Mouse (Mus musculus) megakaryocyte, embryonic 14.5 days (primary cell): Measurements from ENCODE around the gene Tssk4. TPM values are rescaled to one million over a fixed set of nuclear protein-coding genes. Genes with fewer than 3 reads are reported as not detected.

ENCODE experiments used
- H3K27me3 ChIP-seq: replicated peaks from 2 replicates; pipeline ENCODE3; 2012; ENCODE audit warnings: inconsistent platforms
- H3K36me3 ChIP-seq: replicated peaks from 2 replicates; pipeline ENCODE3; 2012; ENCODE audit warnings: low read length, inconsistent platforms, mixed read lengths
- H3K4me1 ChIP-seq: 2 replicates; pipeline ENCODE4 v1.6.1; 2012; ENCODE audit warnings: inconsistent platforms
- H3K4me3 ChIP-seq: replicated peaks from 2 replicates; pipeline ENCODE3; 2012; ENCODE audit warnings: moderate library complexity, mild to moderate bottlenecking, inconsistent platforms
- H3K9me3 ChIP-seq: 2 replicates; pipeline ENCODE4 v1.6.1; 2012; ENCODE audit warnings: inconsistent platforms
- FLI1 ChIP-seq: IDR thresholded peaks from 2 replicates; pipeline ENCODE4 v1.6.1; 2012; ENCODE audit warnings: low read length, inconsistent platforms, mixed read lengths
- GATA1 ChIP-seq: IDR thresholded peaks from 3 replicates; pipeline ENCODE4 v1.6.1; 2012; ENCODE audit warnings: mixed read lengths, low read length, inconsistent platforms, borderline replicate concordance
- polyA plus RNA-seq: library from polyadenylated mRNA; stranded (reverse); fragments of >175 nt; gene quantifications from 2 replicates; pipeline ENCODE4 v1.2.3, GENCODE M21; 2012; ENCODE audit warnings: low replicate concordance; ENCODE audit not compliant: insufficient read depth

The Tssk4 gene
- polyA plus RNA-seq, 1 experiment: 0.23 TPM

DNA sequence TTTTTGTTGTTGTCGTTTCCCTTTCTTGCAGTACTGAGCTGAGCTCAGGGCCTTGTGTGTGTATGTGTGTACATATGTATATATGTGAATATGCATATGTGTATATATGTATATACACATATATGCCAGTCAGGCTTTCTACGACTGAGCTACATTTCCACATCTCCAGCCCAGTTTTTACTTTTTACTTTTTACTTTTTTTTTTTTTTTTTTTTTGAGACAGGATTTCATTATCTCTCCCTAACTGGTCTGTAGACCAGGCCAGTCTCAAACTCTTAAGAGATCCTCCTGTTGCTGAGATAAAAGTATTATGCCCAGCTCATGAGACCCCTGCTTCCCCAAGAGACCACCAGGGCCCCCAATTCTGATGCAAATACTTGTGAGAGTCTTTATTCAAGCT, 33.1 kb upstream of the Tssk4 start:
- Histone ChIP-seq H3K9me3 (no peaks in the 10 kb centered on the region), H3K27me3 (peaks cover 18% of the 10 kb centered on the region), H3K36me3 (no peaks in the 10 kb centered on the region), H3K4me1 (peaks cover 23% of the 10 kb centered on the region), H3K4me3 (no peak overlapping the region)
- no peak for TF ChIP-seq GATA1

DNA sequence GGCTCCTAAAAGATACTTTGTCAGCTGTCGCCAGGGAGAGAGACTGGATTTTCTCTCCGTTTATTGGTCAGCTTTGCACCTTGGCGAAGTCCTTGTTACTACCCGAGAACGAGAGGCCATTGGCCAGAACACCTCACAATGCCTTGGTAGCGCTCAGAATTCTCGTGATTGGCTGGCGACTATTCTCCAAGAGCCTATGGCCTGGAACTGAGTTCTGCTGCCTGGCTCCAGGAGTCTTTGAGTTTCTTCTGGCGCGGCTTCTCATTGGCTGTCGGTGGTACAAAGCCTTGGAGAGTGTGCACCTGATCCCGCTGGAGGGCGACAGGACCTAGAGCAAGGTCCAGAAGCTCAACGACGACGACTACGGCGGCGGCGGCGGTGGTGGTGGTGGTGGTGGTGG, 32.2 kb upstream of the Tssk4 start, which contains the start of gene Rec8:
Gene Rec8 (plus strand): TSS at position 216 of the 400 bp plus-strand sequence.
- H3K4me1 ChIP-seq: peaks cover 30% of the 10 kb centered on the region

DNA sequence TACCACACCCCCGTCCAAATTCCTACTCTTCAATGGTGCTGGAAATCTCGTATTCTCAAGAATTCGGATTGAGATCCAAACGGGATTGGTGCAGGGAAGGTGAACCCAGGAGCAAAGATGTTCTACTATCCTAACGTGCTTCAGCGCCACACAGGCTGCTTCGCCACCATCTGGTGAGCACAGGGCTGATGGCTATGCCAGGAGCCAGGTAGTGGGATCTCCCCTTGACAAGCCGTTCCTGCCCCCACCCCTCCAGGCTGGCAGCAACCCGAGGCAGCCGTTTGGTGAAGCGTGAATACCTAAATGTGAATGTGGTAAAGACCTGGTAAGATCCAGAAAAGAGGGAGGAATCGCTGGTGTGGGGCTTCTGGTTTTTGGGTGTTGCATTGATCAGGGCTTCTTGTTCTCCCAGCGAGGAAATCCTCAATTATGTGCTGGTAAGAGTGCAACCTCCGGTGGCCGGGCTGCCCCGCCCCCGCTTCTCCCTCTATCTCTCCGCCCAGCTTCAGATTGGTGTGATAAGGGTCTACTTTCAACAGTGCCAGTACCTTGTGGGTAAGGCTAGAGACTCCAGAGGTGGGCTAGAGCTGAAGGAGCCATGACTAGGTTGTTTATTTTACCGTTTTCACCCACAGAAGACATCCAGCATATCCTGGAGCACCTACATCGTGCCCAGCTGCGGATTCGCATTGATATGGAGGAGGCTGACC, 31.3 kb upstream of the Tssk4 start:
- Histone ChIP-seq H3K27me3 (peaks cover 18% of the 10 kb centered on the region), H3K4me3 (peak overlapping the region; percentile 76), H3K4me1 (peaks cover 30% of the 10 kb centered on the region), H3K36me3 (peaks cover 2% of the 10 kb centered on the region), H3K9me3 (no peaks in the 10 kb centered on the region)
- no peak for TF ChIP-seq FLI1
- TF ChIP-seq GATA1: no peak

More for the DNA sequence above, 32.2 kb upstream of the Tssk4 start, which contains the start of gene Rec8:
- peaks cover 18% of the 10 kb centered on the region for H3K27me3 ChIP-seq
- TF ChIP-seq FLI1 (no peak), GATA1 (no peak)
- no peaks in the 10 kb centered on the region for H3K9me3 ChIP-seq
- H3K4me3 ChIP-seq: peak within 1 kb of the TSS; percentile 76
- H3K36me3 ChIP-seq: no peaks in the 10 kb centered on the region

DNA sequence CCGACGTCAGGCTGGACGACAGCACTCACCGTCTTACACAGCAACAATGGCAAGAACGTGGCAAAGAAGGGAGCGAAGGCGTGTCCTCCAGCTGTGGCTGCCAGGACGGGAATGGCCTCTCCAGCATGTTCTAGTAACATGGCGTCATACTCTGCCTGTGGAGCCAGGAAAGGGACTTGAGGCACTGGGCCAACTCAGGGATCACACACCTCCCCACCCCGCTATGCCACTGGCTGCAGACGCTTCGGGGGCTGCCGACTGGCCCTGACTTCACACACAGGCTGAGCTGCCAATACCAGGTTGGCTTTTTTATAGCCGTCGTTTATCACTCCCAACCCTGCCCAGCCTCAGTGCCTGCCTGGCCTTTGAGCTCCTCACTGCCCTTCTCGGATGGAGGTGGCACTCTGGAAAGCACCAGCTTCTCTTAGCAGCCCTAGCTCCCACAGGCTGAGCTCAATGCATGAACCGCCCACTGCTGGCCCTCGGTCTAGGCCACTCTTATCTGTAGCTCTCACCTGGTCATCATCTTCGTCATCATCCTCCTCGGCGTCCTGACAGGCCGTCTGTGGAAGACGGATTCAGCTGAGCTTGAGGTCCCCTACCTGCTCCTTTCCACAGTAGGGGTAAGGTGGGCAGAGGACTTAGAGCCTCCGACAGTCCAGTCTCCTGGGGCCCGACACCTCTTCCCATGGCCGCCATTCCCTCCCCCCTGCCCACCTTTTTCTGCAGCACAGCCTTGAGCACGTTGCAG, 21.7 kb upstream of the Tssk4 start:
- peak overlapping the region; percentile 0 for H3K4me3 ChIP-seq
- H3K36me3 ChIP-seq: peaks cover 97% of the 10 kb centered on the region
- H3K27me3 ChIP-seq: no peaks in the 10 kb centered on the region
- no peak for TF ChIP-seq GATA1
- no peak for TF ChIP-seq FLI1
- no peaks in the 10 kb centered on the region for H3K9me3 ChIP-seq
- peaks cover 7% of the 10 kb centered on the region; the same call in 1 of the 2 replicates for H3K4me1 ChIP-seq

DNA sequence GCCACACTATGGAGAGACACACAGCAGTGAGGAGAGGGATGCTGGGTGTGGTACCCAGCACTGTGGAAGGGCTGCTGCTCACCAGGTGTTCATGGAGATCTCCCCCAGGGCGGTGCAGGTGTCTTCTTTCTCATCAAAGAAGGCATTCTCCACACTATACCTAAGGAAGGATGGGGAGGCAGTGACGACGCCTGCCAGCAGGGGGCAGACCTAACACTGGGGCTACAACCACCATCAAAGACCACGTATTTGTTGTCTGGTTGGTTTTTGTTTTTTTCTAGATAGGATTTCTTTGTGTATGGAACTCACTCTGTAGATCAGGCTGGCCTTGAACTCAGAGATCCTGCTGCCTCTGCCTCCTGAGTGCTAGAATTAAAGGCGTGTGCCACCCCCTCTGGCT, 20.7 kb upstream of the Tssk4 start:
- peaks cover 16% of the 10 kb centered on the region for H3K4me1 ChIP-seq
- no peaks in the 10 kb centered on the region for H3K9me3 ChIP-seq
- H3K27me3 ChIP-seq: no peaks in the 10 kb centered on the region
- no peak for TF ChIP-seq GATA1
- TF ChIP-seq FLI1: no peak
- H3K4me3 ChIP-seq: no peak overlapping the region
- H3K36me3 ChIP-seq: peaks cover 99% of the 10 kb centered on the region

DNA sequence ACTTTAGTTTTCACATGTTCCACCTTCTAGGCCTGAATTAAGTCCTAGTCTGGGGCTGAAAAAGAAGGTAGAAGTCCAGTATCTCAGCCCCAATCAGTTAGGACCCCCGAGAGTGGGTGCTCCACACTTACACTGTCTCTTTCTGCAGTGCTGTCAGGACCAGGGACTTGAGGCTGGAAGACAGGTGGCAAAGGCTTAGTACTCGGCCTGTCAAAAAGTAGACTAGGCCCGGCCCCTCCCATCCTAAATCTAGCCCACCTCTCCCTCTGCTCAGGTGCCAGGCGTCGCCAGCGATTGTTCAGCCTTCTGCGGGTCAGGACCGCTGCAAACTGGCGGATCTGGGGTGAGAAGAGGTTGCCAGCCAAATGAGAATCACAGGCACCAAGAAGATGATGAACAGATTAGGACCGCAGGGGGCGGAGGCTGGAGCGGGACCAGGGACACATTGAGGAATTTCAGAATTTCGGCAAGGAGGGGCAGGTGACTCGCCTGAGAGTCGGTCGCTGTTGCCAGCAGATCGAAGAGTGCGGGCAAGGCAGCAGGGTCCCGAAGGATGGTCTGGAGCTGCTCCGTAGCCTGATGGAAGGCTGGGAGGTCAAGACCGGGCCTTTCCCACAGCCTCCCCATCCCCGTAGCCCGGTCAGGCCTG, 15.0 kb upstream of the Tssk4 start:
- H3K36me3 ChIP-seq: peaks cover 84% of the 10 kb centered on the region
- TF ChIP-seq GATA1: no peak
- TF ChIP-seq FLI1: no peak
- H3K27me3 ChIP-seq: no peaks in the 10 kb centered on the region
- H3K4me3 ChIP-seq: peak overlapping the region; percentile 98
- H3K9me3 ChIP-seq: no peaks in the 10 kb centered on the region
- peaks cover 37% of the 10 kb centered on the region for H3K4me1 ChIP-seq

DNA sequence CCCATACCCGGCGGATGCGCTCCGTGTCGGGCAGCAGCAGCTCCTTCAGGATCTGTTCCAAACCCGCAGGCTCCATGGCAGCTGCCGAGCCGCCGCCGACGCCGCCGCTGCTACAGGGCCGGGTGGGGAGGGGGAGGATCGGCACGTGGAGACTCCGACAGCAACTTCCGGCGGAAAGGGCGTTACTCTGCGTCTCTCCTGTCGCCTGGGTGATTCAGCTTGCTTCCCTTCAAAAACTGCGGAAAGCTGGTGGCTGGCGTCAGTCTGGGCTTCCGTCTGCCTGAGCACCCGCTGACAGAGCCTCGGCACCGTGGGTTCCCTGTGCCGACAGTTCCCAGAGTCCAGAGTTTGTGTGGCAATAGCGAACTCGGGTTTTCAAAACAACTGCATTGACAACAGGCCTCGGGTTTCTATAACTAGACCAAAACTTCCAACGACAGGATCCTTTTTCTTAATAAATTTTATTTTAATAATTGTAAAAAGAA, 14.4 kb upstream of the Tssk4 start, which contains the start of gene Ipo4:
Gene Ipo4 (minus strand): TSS at position 435 of the 485 bp plus-strand sequence.
- peak within 1 kb of the TSS; percentile 98 for H3K4me3 ChIP-seq
- H3K9me3 ChIP-seq: no peaks in the 10 kb centered on the region
- no peaks in the 10 kb centered on the region for H3K27me3 ChIP-seq
- TF ChIP-seq FLI1: no peak
- TF ChIP-seq GATA1: no peak
- peaks cover 84% of the 10 kb centered on the region for H3K36me3 ChIP-seq
- peaks cover 42% of the 10 kb centered on the region for H3K4me1 ChIP-seq

DNA sequence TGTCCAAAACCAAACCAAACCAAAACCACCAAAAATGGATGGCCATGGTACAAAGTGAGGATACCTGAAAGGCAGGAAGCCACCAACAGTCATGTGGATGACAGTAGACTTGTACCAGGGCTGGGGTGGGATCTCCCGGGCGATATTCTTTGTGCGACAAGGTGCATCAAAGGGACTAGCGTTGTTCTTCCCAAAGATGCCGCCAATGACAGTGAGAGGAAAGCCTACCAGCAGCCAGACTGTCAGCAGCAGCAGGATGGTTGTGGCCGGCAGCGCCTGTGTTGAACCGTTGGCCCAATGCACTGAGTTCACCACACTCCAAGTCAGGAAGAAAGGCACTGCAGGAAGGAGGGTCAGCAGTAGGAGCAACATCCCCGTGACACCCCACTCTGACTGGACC, 12.2 kb upstream of the Tssk4 start, which contains the start of gene Gm49378:
Gene Gm49378 (minus strand): TSS at position 101 of the 400 bp plus-strand sequence.
- H3K9me3 ChIP-seq: no peaks in the 10 kb centered on the region
- H3K36me3 ChIP-seq: peaks cover 74% of the 10 kb centered on the region
- H3K27me3 ChIP-seq: no peaks in the 10 kb centered on the region
- no peak for TF ChIP-seq GATA1
- no peak for TF ChIP-seq FLI1
- H3K4me3 ChIP-seq: peak within 1 kb of the TSS; percentile 14
- peaks cover 63% of the 10 kb centered on the region for H3K4me1 ChIP-seq

DNA sequence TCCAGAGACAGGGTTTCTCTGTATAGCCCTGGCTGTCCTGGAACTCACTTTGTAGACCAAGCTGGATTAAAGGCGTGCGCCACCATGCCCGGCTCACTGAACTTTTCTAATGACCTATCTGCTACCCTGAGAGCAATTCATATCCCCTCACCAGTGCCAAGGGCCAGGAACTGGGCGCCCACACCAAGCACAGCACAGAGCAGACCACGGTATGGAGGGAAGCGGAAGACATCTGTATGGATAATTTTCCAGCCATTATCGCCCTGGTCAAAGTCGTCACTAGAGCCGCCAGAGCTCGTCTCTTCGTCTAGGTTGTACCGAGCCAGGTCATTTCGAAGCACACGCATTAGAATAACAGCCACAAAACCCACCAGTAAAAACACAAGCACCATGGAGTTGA, 9.2 kb upstream of the Tssk4 start:
- Histone ChIP-seq H3K27me3 (no peaks in the 10 kb centered on the region), H3K9me3 (no peaks in the 10 kb centered on the region), H3K4me3 (no peak overlapping the region), H3K36me3 (peaks cover 60% of the 10 kb centered on the region), H3K4me1 (peaks cover 61% of the 10 kb centered on the region)
- TF ChIP-seq FLI1: no peak
- TF ChIP-seq GATA1: no peak

DNA sequence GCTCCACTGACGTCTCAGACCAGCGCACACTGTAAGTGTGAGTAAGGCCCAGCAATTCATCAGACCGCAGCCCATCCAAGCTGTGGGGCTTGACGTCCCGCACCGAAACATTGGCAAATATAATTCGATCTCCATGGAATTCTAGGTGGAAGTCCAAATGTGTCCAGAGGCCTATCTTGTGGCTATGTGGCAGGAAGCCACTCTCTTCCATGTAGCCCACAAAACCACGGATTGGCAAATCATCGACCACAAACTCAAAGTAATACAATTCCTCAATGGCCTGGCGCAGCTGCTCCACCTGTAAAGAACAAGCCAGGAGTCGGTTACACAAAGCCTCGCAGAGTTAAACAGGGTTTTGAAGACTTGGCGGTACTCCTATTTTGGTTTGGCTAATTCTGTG, 8.7 kb upstream of the Tssk4 start:
- Histone ChIP-seq H3K4me3 (no peak overlapping the region), H3K9me3 (no peaks in the 10 kb centered on the region), H3K4me1 (peaks cover 61% of the 10 kb centered on the region), H3K36me3 (peaks cover 60% of the 10 kb centered on the region), H3K27me3 (no peaks in the 10 kb centered on the region)
- no peak for TF ChIP-seq FLI1
- no peak for TF ChIP-seq GATA1
